Mouse (Mus musculus) hindbrain, embryonic 11.5 days (tissue): Measurements from ENCODE around the gene Olfr49. TPM values are rescaled to one million over a fixed set of nuclear protein-coding genes. Genes with fewer than 3 reads are reported as not detected.
"Not testable (repeated sequence)": the region's sequence is repeated elsewhere in the genome, so short reads cannot be mapped to it uniquely, and the experiment has no call there.

Experiments
- ATAC-seq: fragments of 200-750 bp; cut with Nextera tagmentation; 2 replicates; pipeline ENCODE4 v1.8.0; 2017; ENCODE audit warnings: mild to moderate bottlenecking, moderate TSS enrichment, moderate library complexity; ENCODE audit not compliant: low FRiP score
- DNase-seq: peaks from one replicate; pipeline ENCODE4 v3.0.0-alpha.2; 2015; ENCODE audit warnings: low spot score
- H3K27ac ChIP-seq: fragments of 300-500 bp; sonication (generic); 2 replicates; pipeline ENCODE4 v1.5.1; 2014; ENCODE audit warnings: mild to moderate bottlenecking, low read depth, low read length
- H3K27me3 ChIP-seq: fragments of 300-500 bp; sonication (generic); 2 replicates; pipeline ENCODE4 v1.6.1; 2014; ENCODE audit warnings: mild to moderate bottlenecking, low read length, moderate library complexity, mixed read lengths; ENCODE audit not compliant: control insufficient read depth, insufficient read depth
- H3K36me3 ChIP-seq: fragments of 300-500 bp; sonication (generic); 2 replicates; pipeline ENCODE4 v1.6.1; 2014; ENCODE audit warnings: mild to moderate bottlenecking, low read length, moderate library complexity, mixed read lengths; ENCODE audit not compliant: control insufficient read depth, insufficient read depth
- H3K4me1 ChIP-seq: fragments of 300-500 bp; sonication (generic); replicated peaks from 2 replicates; pipeline ENCODE4 v1.6.1; 2014; ENCODE audit warnings: low read length, mixed read lengths; ENCODE audit not compliant: control insufficient read depth, insufficient read depth
- H3K4me2 ChIP-seq: fragments of 300-500 bp; sonication (generic); replicated peaks from 2 replicates; pipeline ENCODE4 v1.6.1; 2014; ENCODE audit warnings: mild to moderate bottlenecking, low read depth, low read length
- H3K4me3 ChIP-seq: fragments of 300-500 bp; sonication (generic); 2 replicates; pipeline ENCODE4 v1.5.1; 2014; ENCODE audit warnings: low read depth, low read length
- H3K9ac ChIP-seq: fragments of 300-500 bp; sonication (generic); 2 replicates; pipeline ENCODE4 v1.6.1; 2014; ENCODE audit warnings: low read depth, low read length
- H3K9me3 ChIP-seq: fragments of 300-500 bp; sonication (generic); 2 replicates; pipeline ENCODE4 v1.6.1; 2016; ENCODE audit warnings: low read length; ENCODE audit not compliant: control insufficient read depth
- WGBS: fragments of 180-500 bp; shearing (Covaris S2); extraction: QIAGEN DNeasy Blood & Tissue Kit; methylation state at CpG from one replicate; pipeline ENCODE4 v1.1.7; 2014; 5-methylcytosine and 5-hydroxymethylcytosine counted together
- polyA plus RNA-seq: library from polyadenylated mRNA; unstranded; fragments of >200 nt; fragmentation: Nextera tagmentation; extraction: Ambion mirVana; gene quantifications from 2 replicates; pipeline ENCODE4 v1.2.1, GENCODE M21; 2014

Gene Olfr49
- polyA plus RNA-seq, 1 experiment from 2014 or later = not detected

DNA sequence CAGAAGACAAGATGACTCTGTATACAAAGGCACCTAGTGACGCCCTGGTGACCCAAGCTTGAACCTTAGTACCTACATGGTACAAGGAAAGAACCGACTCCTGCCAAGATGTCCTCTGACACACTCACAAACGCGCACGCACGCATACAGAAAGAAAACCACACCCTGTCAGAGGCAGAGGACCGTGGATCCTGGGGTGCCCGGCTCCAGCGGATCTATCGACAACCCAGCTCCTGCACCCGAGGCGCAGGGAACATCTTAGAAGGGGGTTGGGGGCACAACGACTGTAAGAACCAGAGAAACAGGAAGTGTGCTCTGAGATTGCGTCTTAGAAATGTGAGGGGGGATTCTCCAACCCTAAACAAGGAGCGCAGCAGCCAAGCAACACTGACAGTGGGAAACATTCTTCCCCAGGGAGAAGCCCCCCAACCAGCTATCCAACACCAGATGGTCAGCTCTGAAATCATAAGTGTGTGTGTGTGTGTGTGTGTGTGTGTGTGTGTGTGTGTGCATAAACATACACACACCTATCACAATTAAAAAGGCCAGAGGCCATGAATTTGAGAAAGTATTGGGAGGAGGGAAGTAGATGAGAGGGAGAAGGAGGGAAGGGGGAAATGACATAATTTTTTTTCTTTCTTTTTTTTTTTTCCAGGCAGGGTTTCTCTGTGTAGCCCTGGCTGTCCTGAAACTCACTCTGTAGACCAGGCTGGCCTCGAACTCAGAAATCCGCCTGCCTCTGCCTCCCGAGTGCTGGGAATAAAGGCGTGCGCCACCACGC, 53.4 kb downstream of the Olfr49 start:
- no peaks in the 10 kb centered on the region for H3K27me3 ChIP-seq
- H3K9ac ChIP-seq = no peak overlapping the region
- no peaks in the 10 kb centered on the region for H3K36me3 ChIP-seq
- ATAC-seq (no peak), DNase-seq (no peak)
- peaks cover 4% of the 10 kb centered on the region for H3K4me1 ChIP-seq
- H3K9me3 ChIP-seq = no peaks in the 10 kb centered on the region
- H3K4me3 ChIP-seq = no peak overlapping the region
- 82% methylated on average over 21 of the region's 21 CpGs for WGBS
- no peak overlapping the region for H3K27ac ChIP-seq
- no peak overlapping the region for H3K4me2 ChIP-seq

DNA sequence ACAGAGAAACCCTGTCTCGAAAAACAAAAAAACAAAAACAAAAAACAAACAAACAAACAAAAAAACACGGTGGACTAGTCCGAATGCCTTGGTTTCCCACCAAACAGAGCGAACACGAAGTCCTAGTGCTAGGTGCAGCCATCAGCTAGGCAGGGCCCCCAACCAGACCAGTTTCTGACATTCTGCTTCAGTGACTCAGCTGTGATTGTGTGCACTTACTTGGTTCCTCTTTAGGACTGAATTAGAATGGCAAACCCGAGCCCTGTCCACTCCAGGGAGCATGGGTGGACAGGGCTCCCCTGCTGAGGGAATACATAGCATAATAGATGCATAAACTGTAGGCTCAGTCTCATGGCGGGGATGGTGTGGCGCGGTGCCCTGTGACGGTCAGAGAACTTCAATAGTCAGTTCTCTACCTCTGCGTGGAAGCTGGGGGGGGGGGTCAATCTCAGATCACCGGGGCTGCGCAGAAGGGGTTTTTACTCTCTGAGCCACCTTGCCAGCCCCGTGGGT, 54.0 kb downstream of the Olfr49 start:
- 85% methylated on average over 14 of the region's 14 CpGs for WGBS
- Histone ChIP-seq H3K27ac (no peak overlapping the region), H3K4me1 (peaks cover 4% of the 10 kb centered on the region), H3K9ac (no peak overlapping the region), H3K4me3 (no peak overlapping the region), H3K4me2 (no peak overlapping the region), H3K9me3 (no peaks in the 10 kb centered on the region), H3K36me3 (no peaks in the 10 kb centered on the region), H3K27me3 (no peaks in the 10 kb centered on the region)
- ATAC-seq = no peak
- no peak for DNase-seq

GRCm38 (mm10) chr14:54229849-54230248, 54.9 kb downstream of the Olfr49 start:
- not testable (repeated sequence) for H3K9me3 ChIP-seq, H3K4me3 ChIP-seq, H3K27ac ChIP-seq, H3K4me1 ChIP-seq, H3K36me3 ChIP-seq, H3K27me3 ChIP-seq, H3K4me2 ChIP-seq, ATAC-seq, H3K9ac ChIP-seq, DNase-seq
- 73% methylated on average over 3 of the region's 4 CpGs for WGBS

GRCm38 (mm10) chr14:54228933-54229713, 55.6 kb downstream of the Olfr49 start:
- Histone ChIP-seq H3K36me3 (no peaks in the 10 kb centered on the region), H3K27ac (0 out of 2 replicates have a peak overlapping the region, but pooled peaks have one; percentile 17), H3K9me3 (no peaks in the 10 kb centered on the region), H3K4me2 (peak overlapping the region; percentile 42), H3K4me1 (peaks cover 5% of the 10 kb centered on the region), H3K4me3 (peak overlapping the region; percentile 24), H3K27me3 (no peaks in the 10 kb centered on the region), H3K9ac (peak overlapping the region; percentile 46)
- WGBS = 5% methylated on average over 25 of the region's 25 CpGs
- DNase-seq (peak; percentile 54), ATAC-seq (peak; percentile 34)

GRCm38 (mm10) chr14:54228501-54228900, 56.2 kb downstream of the Olfr49 start:
- WGBS = 12% methylated on average over 7 of the region's 7 CpGs
- ATAC-seq (peak; percentile 8), DNase-seq (no peak)
- H3K9me3 ChIP-seq = no peaks in the 10 kb centered on the region
- H3K27me3 ChIP-seq = no peaks in the 10 kb centered on the region
- peak overlapping the region; percentile 42 for H3K4me2 ChIP-seq
- H3K36me3 ChIP-seq = no peaks in the 10 kb centered on the region
- H3K9ac ChIP-seq = peak overlapping the region; percentile 51
- 0 out of 2 replicates have a peak overlapping the region, but pooled peaks have one; percentile 17 for H3K27ac ChIP-seq
- H3K4me3 ChIP-seq = peak overlapping the region; percentile 26
- peaks cover 5% of the 10 kb centered on the region for H3K4me1 ChIP-seq

Other genes with a start within 250 kb of the Olfr49 start
- gene Dad1, start 30.8 kb downstream of the Olfr49 start, polyA plus RNA-seq = 270 and 300 TPM in 2 replicates
- 44.0 and 47.2 TPM in 2 replicates for gene Abhd4, start 30.8 kb downstream of the Olfr49 start, polyA plus RNA-seq
- gene Oxa1l, start 75.9 kb upstream of the Olfr49 start, polyA plus RNA-seq = 46.7 and 47.2 TPM in 2 replicates
- gene Slc7a7, start 132.8 kb upstream of the Olfr49 start, polyA plus RNA-seq = 4.3 and 4.8 TPM in 2 replicates
- 206 and 231 TPM in 2 replicates for gene Mrpl52, start 142.0 kb upstream of the Olfr49 start, polyA plus RNA-seq
- gene Mmp14, start 146.7 kb upstream of the Olfr49 start, polyA plus RNA-seq = 71.2 and 73.1 TPM in 2 replicates
- gene Lrp10, start 179.2 kb upstream of the Olfr49 start, polyA plus RNA-seq = 19.7 and 19.9 TPM in 2 replicates
- gene Rem2, start 191.2 kb upstream of the Olfr49 start, polyA plus RNA-seq = 37.3 and 40.0 TPM in 2 replicates
- gene Prmt5, start 232.6 kb upstream of the Olfr49 start, polyA plus RNA-seq = 115 and 120 TPM in 2 replicates